ENCODE assay signal across 16 mouse cellular contexts in genomic region chr1:44217118-44217517, GRCm38 (mm10). TPM values are rescaled to one million over a fixed set of nuclear protein-coding genes. Genes with fewer than 3 reads are reported as not detected.
DNase-seq lines count a peak whose midpoint lies in the region; ATAC-seq lines count a peak whose summit lies in the region.
"Had no signal": no experiment of that assay in that cellular context is flagged by ENCODE, and none has a peak within 500 bp of the region (broad histone marks: within the 10 kb centered on the region; RNA-seq: fewer than 3 reads in every experiment).

No protein-coding gene starts in this region.

- H3K4me3 ChIP-seq in intestine, embryonic 15.5 days (replicated peaks): no peak overlapping the region
- H3K4me3 ChIP-seq: heart, adult 2 months had no signal

- H3K27ac ChIP-seq in intestine, embryonic 15.5 days: no peak overlapping the region
- H3K27ac ChIP-seq: heart, adult 2 months; hindbrain, embryonic 14.5 days had no signal

- DNase-seq in frontal cortex, adult 2 months (ENCODE audit: extremely low spot score in 1 of 2, low spot score in 1 of 2): peak; percentile 12 to 55
- no peak for DNase-seq in frontal cortex, postnatal 10 days (ENCODE audit: low spot score in 2 of 2)
- DNase-seq in left cerebral cortex, postnatal 25 days (ENCODE audit: low spot score in 2 of 2): peak; percentile 42 to 68
- no peak for DNase-seq in left cerebral cortex, adult 11 months (ENCODE audit: low spot score)
- DNase-seq in cerebellum, adult 11 months: peak; percentile 52
- DNase-seq in cerebellum, postnatal 36 days: peak; percentile 74 to 78
- DNase-seq in embryo, embryonic 9.5 days (ENCODE audit: extremely low spot score): no peak
- DNase-seq: B cell, adult 2 months; liver had no signal

- intact Hi-C loops in left cerebral cortex, postnatal 25 days (cut with DNase I): no loop called here

- no peak overlapping the region for H3K9ac ChIP-seq in intestine, embryonic 15.5 days
- H3K9ac ChIP-seq: hindbrain, embryonic 14.5 days had no signal

- ATAC-seq in intestine, embryonic 15.5 days: no peak

- no peaks in the 10 kb centered on the region for H3K27me3 ChIP-seq in intestine, embryonic 15.5 days (replicated peaks)

- no peaks in the 10 kb centered on the region for H3K36me3 ChIP-seq in intestine, embryonic 15.5 days
- H3K36me3 ChIP-seq: G1E had no signal

- WGBS in intestine, embryonic 15.5 days: 67% methylated on average over 2 of the region's 2 CpGs

- H3K9me3 ChIP-seq in intestine, embryonic 15.5 days: no peaks in the 10 kb centered on the region
- H3K9me3 ChIP-seq: G1E had no signal

- H3K4me1 ChIP-seq in intestine, embryonic 15.5 days (replicated peaks): no peaks in the 10 kb centered on the region

- H3K4me2 ChIP-seq in intestine, embryonic 15.5 days (replicated peaks): no peak overlapping the region
- H3K4me2 ChIP-seq: hindbrain, embryonic 14.5 days had no signal

RNA-seq across cellular contexts. Expression of gene Mettl21e, which starts 1.6 kb away (rescaled TPM):
- polyA plus RNA-seq in frontal cortex, adult 2 months (2012; rRNA removed): 0.04 TPM in 2 replicates
- total RNA-seq in left cerebral cortex, postnatal 25 days (2021): not detected
- polyA plus RNA-seq in intestine, embryonic 15.5 days (2015; fragmentation: Nextera tagmentation; extraction: Ambion mirVana): not detected in 2 replicates
- total RNA-seq: layer of hippocampus, adult 8-10 months had no signal
- polyA plus RNA-seq: forebrain, embryonic 11.5 days; G1E; heart, adult 2 months; hindbrain, embryonic 14.5 days; spleen, adult 2 months had no signal

Comparison
In these comparisons a context has a peak if more than half of its experiments do, and no peak if none do; other contexts are left out.
1. DNase-seq: peak in frontal cortex, adult 2 months (2 of 2), left cerebral cortex, postnatal 25 days (2 of 2), cerebellum, adult 11 months (single experiment) and cerebellum, postnatal 36 days (2 of 2); none in frontal cortex, postnatal 10 days (0 of 2), left cerebral cortex, adult 11 months (single experiment) and embryo, embryonic 9.5 days (single experiment).